Mouse (Mus musculus) ES-CJ7 (cell line): ENCODE data around the gene Aldh3b3.
A peak's percentile ranks its signal among the peaks of the same experiment; 100 is the strongest.
"Not testable (repeated sequence)": the region's sequence is repeated elsewhere in the genome, so short reads cannot be mapped to it uniquely, and the experiment has no call there.

ENCODE experiments used
- DNase-seq: peaks from one replicate; pipeline ENCODE4 v3.0.0; 2011; ENCODE audit warnings: low read depth, low spot score

The Aldh3b3 gene

GRCm38 (mm10) chr19:3974608-3975007 lies 16.2 kb downstream of the Aldh3b3 start:
- not testable (repeated sequence) for DNase-seq

DNA sequence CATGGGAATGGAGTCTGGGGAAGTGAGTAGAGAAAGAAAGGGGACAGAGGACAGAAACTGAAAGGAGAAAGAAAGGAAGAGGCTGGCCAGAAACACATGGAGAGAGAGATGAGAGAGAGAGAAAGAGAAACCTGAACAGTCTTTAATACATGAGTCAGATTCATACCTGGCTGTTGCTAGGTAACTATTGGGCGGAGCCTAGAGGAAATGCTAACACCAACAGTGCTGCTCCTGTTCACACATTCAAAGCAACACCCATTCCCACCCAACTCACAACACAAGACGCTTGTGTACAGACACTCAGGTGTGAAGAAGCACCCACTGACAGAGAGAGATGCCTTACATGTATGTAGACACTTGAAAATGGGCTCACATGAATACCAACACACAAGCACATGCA lies 17.4 kb downstream of the Aldh3b3 start:
- no peak for DNase-seq

GRCm38 (mm10) chr19:3980309-3980708 lies 21.9 kb downstream of the Aldh3b3 start:
- DNase-seq = peak; percentile 86

DNA sequence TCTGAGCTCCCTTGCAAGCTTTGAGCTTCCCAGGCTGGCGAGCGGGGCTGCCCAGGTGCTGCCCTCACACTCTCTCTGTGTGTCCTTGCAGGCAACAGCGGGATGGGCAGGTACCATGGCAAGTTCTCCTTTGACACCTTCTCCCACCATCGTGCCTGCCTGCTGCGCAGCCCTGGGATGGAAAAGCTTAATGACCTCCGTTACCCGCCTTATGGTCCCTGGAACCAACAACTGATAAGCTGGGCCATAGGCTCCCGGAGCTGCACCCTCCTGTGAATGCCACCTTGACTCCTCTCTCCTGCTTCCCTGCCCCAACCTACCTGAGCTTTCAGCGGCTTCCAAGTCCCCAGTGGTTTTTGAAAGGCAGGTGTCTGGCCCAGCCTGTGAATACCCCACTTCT lies 22.5 kb downstream of the Aldh3b3 start:
- no peak for DNase-seq

- DNase-seq = no peak
Observed at GRCm38 (mm10) chr19:3983527-3984200, 25.2 kb downstream of the Aldh3b3 start.

- DNase-seq = no peak
Observed at GRCm38 (mm10) chr19:3985261-3985681, 26.8 kb downstream of the Aldh3b3 start.

GRCm38 (mm10) chr19:3986334-3986733 lies 27.9 kb downstream of the Aldh3b3 start, which contains the start of gene Acy3:
Gene Acy3 (plus strand): TSS chr19:3986570.
- DNase-seq = peak; percentile 68

GRCm38 (mm10) chr19:3988066-3988465 lies 29.6 kb downstream of the Aldh3b3 start:
- DNase-seq = no peak

DNA sequence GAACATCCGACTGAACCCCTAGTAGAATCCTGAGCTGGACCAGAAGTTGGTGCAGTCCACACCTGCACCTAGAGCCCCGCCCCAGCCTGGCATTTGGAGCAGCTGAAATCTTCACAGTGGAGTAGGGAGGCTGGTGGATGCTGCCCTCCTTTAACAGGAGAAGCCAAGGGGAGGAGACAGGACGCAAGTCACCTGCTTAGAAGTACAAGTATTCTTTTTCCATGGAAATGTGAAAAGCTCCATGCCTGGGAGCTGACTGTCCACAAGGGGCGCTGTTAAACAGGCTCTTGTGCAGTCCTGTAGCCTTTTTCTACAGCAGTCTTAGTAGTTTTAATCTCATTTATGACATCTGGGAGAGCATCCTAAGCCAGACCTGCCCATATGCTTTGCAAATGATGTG lies 30.3 kb downstream of the Aldh3b3 start:
- peak; percentile 63 for DNase-seq

GRCm38 (mm10) chr19:3990804-3991203 lies 32.4 kb downstream of the Aldh3b3 start:
- no peak for DNase-seq

GRCm38 (mm10) chr19:3991562-3991961 lies 33.1 kb downstream of the Aldh3b3 start:
- no peak for DNase-seq

DNA sequence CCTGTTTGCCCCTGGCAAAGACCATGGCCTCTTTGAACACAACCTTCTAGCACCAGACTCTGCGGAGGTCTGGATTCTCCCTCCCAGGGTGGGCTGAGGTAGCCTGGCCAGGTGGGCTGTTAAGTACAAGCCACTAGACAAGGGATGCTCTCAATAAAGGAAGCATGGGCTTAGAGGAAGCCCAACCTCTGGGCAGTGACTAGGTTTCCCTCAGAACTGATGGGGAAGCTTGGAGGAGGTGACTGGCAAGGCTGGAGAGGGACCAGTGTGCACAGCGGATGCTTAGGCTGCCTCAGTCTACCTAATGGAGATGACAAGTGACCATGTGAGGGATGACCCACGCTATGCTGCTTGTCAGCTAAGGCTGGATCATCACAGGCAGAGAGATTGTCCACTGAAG lies 33.5 kb downstream of the Aldh3b3 start:
- no peak for DNase-seq

- no peak for DNase-seq
Observed at GRCm38 (mm10) chr19:3992416-3992815, 34.0 kb downstream of the Aldh3b3 start, which contains the start of gene Tbx10. Gene Tbx10 (plus strand): TSS chr19:3992752.

DNA sequence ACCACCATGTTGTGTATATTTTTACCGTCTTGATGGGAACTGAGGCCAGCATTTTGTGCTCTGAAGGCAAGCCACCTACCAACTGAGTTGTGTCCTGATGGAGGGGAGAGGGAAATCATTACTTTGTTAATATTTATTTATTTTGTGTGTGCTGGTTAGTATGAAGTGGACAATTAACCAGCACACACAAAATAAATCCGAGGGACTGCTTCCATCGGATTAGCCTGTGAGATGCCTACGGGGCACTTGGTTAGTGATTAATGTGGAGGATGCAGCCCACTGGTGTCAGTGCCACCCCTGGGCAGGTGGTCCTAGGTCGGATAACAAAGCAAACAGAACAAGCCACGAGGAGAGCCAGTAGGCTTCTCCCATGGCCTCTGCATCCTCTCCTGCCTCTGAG lies 36.5 kb downstream of the Aldh3b3 start:
- no peak for DNase-seq

DNA sequence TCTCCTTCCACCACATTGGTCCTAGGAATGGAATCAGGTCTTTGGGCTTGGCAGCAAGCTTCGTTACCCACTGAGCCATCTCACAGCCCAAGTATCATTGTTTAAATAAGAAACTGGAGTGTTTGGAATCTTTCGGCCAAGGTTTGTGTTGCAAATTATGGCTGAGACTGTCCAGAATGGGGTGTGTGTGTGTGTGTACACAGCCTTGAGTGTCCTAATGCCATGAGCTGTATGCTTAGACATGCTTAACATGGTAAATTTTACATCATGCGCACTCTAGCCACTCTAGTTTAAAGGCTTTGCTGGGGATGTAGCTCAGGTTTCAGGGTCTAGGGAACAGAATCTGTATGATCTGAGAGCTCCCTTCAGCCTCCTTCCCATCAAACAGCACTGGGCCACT lies 37.1 kb downstream of the Aldh3b3 start:
- no peak for DNase-seq

DNA sequence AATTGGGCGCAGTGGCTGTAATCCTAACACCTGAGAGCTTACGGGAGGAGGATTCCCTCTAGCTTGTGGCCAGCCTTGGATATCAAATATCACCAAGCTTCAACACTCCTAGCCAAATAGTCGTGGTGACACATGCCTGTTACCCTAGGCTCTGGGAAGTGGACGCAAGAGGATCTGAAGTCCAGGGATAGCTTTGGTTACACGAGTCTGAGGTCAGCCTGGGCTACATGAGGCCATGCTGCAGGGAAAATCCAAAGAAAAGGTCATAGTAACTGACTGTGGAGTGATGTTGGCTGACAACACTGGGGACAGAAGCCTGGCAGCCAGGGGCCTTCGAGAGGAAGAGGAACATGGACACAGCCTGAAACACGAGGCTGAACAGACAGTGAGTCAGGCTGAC lies 37.7 kb downstream of the Aldh3b3 start:
- no peak for DNase-seq

DNA sequence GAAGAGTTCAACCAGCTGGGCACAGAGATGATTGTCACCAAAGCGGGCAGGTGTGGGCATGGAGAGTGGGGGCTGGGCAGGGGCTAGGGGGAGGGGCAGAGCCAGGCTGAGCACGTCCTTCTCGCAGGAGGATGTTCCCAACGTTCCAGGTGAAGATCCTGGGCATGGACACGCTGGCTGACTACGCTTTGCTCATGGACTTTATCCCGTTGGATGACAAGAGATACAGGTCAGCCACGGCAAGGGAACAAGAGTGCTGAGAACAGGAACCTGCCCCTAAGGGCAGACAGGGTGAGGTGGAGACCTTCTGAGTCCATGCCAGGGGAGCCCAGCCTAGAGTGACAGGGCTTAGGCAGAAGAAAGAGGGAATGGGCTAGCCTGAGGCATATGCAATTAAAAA lies 38.3 kb downstream of the Aldh3b3 start:
- no peak for DNase-seq

GRCm38 (mm10) chr19:3997231-3997630 lies 38.8 kb downstream of the Aldh3b3 start:
- DNase-seq = no peak

GRCm38 (mm10) chr19:3998335-3998734 lies 39.9 kb downstream of the Aldh3b3 start:
- DNase-seq = no peak

- DNase-seq = no peak
Observed at GRCm38 (mm10) chr19:3999121-3999730, 40.8 kb downstream of the Aldh3b3 start.

- DNase-seq = peak; percentile 97
Observed at GRCm38 (mm10) chr19:4000119-4000900, 41.9 kb downstream of the Aldh3b3 start, which contains the start of the genes Nudt8 and Gm49405. Gene Nudt8 (plus strand): TSS chr19:4000580. Gene Gm49405 (plus strand): TSS chr19:4000626.

- no peak for DNase-seq
Observed at GRCm38 (mm10) chr19:4000949-4001525, 42.6 kb downstream of the Aldh3b3 start.
